Mouse (Mus musculus) embryonic facial prominence, embryonic 11.5 days (tissue): ENCODE measurements around the gene Dus3l. TPM values are rescaled to one million over a fixed set of nuclear protein-coding genes. Genes with fewer than 3 reads are reported as not detected.

Source experiments
- ATAC-seq: fragments of 200-750 bp; cut with Nextera tagmentation; replicated peaks from 2 replicates; pipeline ENCODE4 v1.8.0; 2017; ENCODE audit warnings: low read depth; ENCODE audit not compliant: insufficient number of reproducible peaks, low FRiP score, low TSS enrichment
- DNase-seq: peaks from one replicate; pipeline ENCODE4 v3.0.0-alpha.2; 2015; ENCODE audit warnings: low spot score
- H3K27ac ChIP-seq: fragments of 300-500 bp; sonication (generic); replicated peaks from 2 replicates; pipeline ENCODE4 v1.5.1; 2014; ENCODE audit warnings: mild to moderate bottlenecking, low read depth, low read length, control low read depth
- H3K27me3 ChIP-seq: fragments of 300-500 bp; sonication (generic); 2 replicates; pipeline ENCODE4 v1.6.1; 2014; ENCODE audit warnings: mild to moderate bottlenecking, low read length, moderate library complexity, mixed read lengths; ENCODE audit not compliant: control insufficient read depth, insufficient read depth
- H3K36me3 ChIP-seq: fragments of 300-500 bp; sonication (generic); replicated peaks from 2 replicates; pipeline ENCODE4 v1.6.1; 2014; ENCODE audit warnings: low read depth, mild to moderate bottlenecking, low read length, moderate library complexity, mixed read lengths; ENCODE audit not compliant: control insufficient read depth, insufficient read depth
- H3K4me1 ChIP-seq: fragments of 300-500 bp; sonication (generic); 2 replicates; pipeline ENCODE4 v1.6.1; 2014; ENCODE audit warnings: low read length, mixed read lengths; ENCODE audit not compliant: control insufficient read depth, insufficient read depth
- H3K4me2 ChIP-seq: fragments of 300-500 bp; sonication (generic); 2 replicates; pipeline ENCODE4 v1.6.1; 2014; ENCODE audit warnings: low read depth, mild to moderate bottlenecking, control low read depth, low read length, moderate library complexity
- H3K4me3 ChIP-seq: fragments of 300-500 bp; sonication (generic); 2 replicates; pipeline ENCODE4 v1.5.1; 2014; ENCODE audit warnings: low read depth, low read length, control low read depth
- H3K9ac ChIP-seq: fragments of 300-500 bp; sonication (generic); replicated peaks from 2 replicates; pipeline ENCODE4 v1.6.1; 2014; ENCODE audit warnings: mild to moderate bottlenecking, control low read depth, low read length
- H3K9me3 ChIP-seq: fragments of 300-500 bp; sonication (generic); replicated peaks from 2 replicates; pipeline ENCODE4 v1.6.1; 2016; ENCODE audit warnings: mild to moderate bottlenecking, low read length, inconsistent platforms, mixed read lengths; ENCODE audit not compliant: control insufficient read depth
- WGBS: fragments of 180-500 bp; shearing (Covaris S2); extraction: QIAGEN DNeasy Blood & Tissue Kit; methylation state at CpG from one replicate; pipeline ENCODE4 v1.1.7; 2014; 5-methylcytosine and 5-hydroxymethylcytosine counted together
- polyA plus RNA-seq: library from polyadenylated mRNA; unstranded; fragments of >200 nt; fragmentation: Nextera tagmentation; extraction: Ambion mirVana; gene quantifications from 2 replicates; pipeline ENCODE4 v1.2.1, GENCODE M21; 2014

The Dus3l gene
- polyA plus RNA-seq, 1 experiment from 2014 or later, result 30.1 TPM

DNA sequence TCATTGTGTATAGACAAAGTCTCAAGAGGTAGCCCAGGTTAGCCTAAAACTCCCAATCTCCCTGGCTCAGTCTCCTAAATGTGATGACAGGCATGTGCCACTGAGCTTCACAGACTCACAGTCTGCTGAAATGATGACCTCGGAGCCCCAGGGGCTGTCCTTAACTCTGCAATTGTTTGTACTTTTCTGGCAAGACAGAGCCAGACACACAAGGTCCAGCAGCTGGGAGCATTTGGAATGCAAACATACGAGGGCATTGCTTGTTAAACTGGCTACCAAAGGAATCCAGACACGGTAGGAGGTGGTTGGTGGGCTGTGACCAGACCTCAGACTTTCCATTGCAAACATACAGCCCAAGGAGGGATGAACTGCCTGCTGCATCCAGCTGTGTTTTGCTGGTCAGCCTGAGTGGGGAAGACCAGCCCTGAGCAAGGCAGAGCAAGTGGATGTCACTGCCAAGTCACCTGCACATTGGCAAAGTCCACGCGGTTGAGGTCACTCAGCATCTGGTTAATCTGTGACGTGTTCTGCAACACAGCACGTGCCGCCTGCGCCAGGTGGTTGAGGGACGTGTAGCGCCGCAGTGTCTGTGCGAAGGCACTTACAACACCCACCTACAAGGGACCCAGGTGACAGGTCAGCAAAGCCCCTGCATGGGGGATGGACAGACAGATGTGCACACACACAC, 15.9 kb downstream of the Dus3l start:
- DNase-seq (no peak), ATAC-seq (no peak)
- Histone ChIP-seq H3K36me3 (no peaks in the 10 kb centered on the region), H3K4me1 (no peaks in the 10 kb centered on the region), H3K27me3 (no peaks in the 10 kb centered on the region), H3K9me3 (no peaks in the 10 kb centered on the region), H3K9ac (no peak overlapping the region), H3K27ac (no peak overlapping the region), H3K4me2 (no peak overlapping the region), H3K4me3 (no peak overlapping the region)
- WGBS, result 80% methylated on average over 13 of the region's 13 CpGs

DNA sequence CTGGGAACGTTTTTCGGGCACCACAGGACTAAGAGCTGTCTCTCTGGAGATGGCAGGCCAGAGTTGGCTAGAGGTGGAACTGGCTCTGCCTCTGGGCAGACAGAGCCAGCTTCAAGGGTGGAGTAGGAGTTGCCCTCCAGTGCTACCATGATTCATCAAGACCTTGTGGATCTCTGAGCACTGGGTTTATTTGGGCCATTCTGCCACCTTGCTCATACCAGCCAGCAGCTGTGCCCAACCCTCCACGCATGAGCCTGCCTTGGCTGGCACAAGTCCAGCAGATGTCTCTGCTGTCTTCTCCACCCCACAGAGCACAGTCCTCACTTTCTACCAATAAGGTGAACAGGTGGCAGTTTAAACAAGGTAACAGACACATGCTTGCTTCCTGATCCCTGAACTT, 24.3 kb downstream of the Dus3l start:
- ATAC-seq (no peak), DNase-seq (no peak)
- Histone ChIP-seq H3K9me3 (no peaks in the 10 kb centered on the region), H3K36me3 (no peaks in the 10 kb centered on the region), H3K4me3 (no peak overlapping the region), H3K4me2 (no peak overlapping the region), H3K27ac (no peak overlapping the region), H3K4me1 (no peaks in the 10 kb centered on the region), H3K9ac (no peak overlapping the region), H3K27me3 (no peaks in the 10 kb centered on the region)
- 80% methylated on average over 3 of the region's 3 CpGs for WGBS

DNA sequence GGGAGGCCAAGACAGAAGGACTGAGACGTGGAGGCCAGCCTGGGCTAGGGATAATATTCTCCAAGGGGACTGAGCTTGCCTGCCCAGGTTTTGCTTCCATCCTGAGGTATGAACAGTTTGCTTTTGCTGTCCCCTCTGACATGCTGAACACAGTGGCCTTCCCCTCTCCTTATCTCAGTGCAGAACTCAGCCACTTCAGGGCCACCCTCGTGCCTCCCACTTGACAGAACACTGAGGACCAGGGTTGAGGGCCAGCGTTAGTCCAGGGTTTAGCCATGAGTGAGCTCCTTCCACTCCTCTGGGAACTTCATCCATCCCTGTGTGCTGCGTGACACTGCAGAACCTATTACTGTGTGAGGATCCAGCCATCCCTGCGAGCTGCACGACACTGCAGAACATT, 24.7 kb downstream of the Dus3l start:
- no peak for DNase-seq
- Histone ChIP-seq H3K4me2 (no peak overlapping the region), H3K9me3 (no peaks in the 10 kb centered on the region), H3K4me3 (no peak overlapping the region), H3K36me3 (no peaks in the 10 kb centered on the region), H3K27ac (no peak overlapping the region), H3K9ac (no peak overlapping the region), H3K27me3 (no peaks in the 10 kb centered on the region), H3K4me1 (no peaks in the 10 kb centered on the region)
- no peak for ATAC-seq
- WGBS, result 90% methylated on average over 6 of the region's 6 CpGs

GRCm38 (mm10) chr17:56792588-56792987, 28.0 kb downstream of the Dus3l start:
- H3K27me3 ChIP-seq, result no peaks in the 10 kb centered on the region
- no peaks in the 10 kb centered on the region for H3K4me1 ChIP-seq
- no peak overlapping the region for H3K4me2 ChIP-seq
- no peak overlapping the region for H3K4me3 ChIP-seq
- 77% methylated on average over 3 of the region's 3 CpGs for WGBS
- DNase-seq (no peak), ATAC-seq (no peak)
- H3K27ac ChIP-seq, result no peak overlapping the region
- no peak overlapping the region for H3K9ac ChIP-seq
- no peaks in the 10 kb centered on the region for H3K36me3 ChIP-seq
- H3K9me3 ChIP-seq, result no peaks in the 10 kb centered on the region

DNA sequence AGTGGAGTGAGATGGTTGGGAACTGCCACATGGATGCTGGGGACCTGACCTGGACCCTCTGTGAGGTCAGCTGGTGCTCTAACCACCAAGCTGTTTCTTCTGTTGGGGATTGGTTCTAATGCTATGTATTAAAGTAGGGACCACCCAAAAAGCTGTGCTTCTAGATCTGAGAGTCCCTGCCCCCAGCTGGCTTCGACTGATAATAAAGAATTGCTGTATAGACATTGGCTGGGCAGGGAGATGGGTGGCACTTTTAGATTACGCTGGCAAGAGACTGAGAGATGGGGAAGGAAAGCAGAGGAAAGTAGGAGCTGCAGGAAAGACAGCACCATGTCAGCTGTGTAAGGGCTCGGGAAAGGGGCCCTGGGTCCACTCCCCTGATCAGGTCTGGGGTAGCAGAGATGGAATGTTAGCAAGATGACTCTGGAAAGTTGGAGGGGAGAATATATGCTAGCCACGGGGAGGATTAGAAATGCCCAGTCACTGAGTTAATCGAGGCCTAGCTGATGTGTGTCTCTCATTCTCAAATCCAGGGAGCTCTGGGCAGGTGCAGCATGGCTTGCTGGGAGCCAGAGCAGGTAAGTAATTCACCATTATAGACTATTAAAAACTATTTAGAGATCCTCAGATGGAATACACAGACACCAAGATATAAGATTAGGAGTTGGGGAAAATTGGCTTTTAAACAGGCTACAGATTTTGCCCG, 29.2 kb downstream of the Dus3l start:
- no peaks in the 10 kb centered on the region for H3K4me1 ChIP-seq
- H3K36me3 ChIP-seq, result no peaks in the 10 kb centered on the region
- no peak for DNase-seq
- no peak overlapping the region for H3K4me3 ChIP-seq
- H3K9me3 ChIP-seq, result no peaks in the 10 kb centered on the region
- H3K27me3 ChIP-seq, result no peaks in the 10 kb centered on the region
- H3K27ac ChIP-seq, result no peak overlapping the region
- H3K4me2 ChIP-seq, result no peak overlapping the region
- 63% methylated on average over 6 of the region's 6 CpGs for WGBS
- no peak overlapping the region for H3K9ac ChIP-seq
- ATAC-seq, result no peak

GRCm38 (mm10) chr17:56799276-56799675, 34.7 kb downstream of the Dus3l start:
- ATAC-seq (no peak), DNase-seq (no peak)
- Histone ChIP-seq H3K36me3 (no peaks in the 10 kb centered on the region), H3K9me3 (no peaks in the 10 kb centered on the region), H3K4me2 (no peak overlapping the region), H3K27me3 (no peaks in the 10 kb centered on the region), H3K4me1 (no peaks in the 10 kb centered on the region), H3K9ac (no peak overlapping the region), H3K27ac (no peak overlapping the region), H3K4me3 (no peak overlapping the region)
- WGBS, result 83% methylated on average over 3 of the region's 3 CpGs

DNA sequence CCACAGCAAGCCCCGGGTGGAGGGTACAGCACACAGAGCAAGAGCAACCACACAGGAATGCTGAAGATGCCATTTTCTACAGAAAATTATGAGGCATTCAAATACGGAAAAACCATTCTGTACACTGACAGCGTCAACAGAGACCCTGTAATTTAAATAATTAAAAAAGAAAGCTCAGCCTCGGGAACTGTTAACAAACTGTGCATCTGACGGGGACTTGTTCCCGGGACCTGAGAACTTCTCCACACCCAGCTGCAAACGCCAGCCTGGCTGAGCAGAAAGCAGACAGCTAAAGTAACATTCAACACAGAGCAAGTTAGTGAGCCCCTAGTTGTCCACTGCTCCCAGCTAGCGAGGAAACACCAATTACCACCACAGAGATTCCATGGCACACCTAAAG, 37.5 kb downstream of the Dus3l start:
- ATAC-seq, result no peak
- Histone ChIP-seq H3K27me3 (no peaks in the 10 kb centered on the region), H3K9me3 (no peaks in the 10 kb centered on the region), H3K4me1 (no peaks in the 10 kb centered on the region), H3K9ac (no peak overlapping the region), H3K36me3 (no peaks in the 10 kb centered on the region), H3K4me3 (no peak overlapping the region), H3K27ac (no peak overlapping the region), H3K4me2 (no peak overlapping the region)
- no peak for DNase-seq
- WGBS, result 75% methylated on average over 8 of the region's 8 CpGs

DNA sequence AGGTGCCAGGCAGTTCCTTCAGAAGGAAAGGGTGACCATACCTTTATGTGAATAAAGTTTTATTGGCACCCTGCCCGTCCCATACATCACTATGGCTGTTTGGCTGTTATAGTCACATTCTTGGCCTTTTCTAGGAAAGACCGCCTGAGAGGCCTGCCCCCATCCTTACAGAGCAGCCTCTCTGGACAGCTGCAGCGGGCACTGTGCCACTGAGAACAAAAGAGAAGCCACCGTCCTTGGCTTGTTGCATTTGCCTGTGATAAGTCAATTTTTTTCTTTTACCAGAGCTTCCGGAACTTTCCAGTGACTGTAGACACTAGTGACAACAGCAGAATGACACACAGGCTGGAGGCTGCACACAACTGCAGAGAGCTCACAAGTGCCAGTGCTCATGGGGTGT, 40.4 kb downstream of the Dus3l start:
- no peak overlapping the region for H3K4me3 ChIP-seq
- no peaks in the 10 kb centered on the region for H3K36me3 ChIP-seq
- no peaks in the 10 kb centered on the region for H3K9me3 ChIP-seq
- DNase-seq (no peak), ATAC-seq (no peak)
- no peak overlapping the region for H3K9ac ChIP-seq
- H3K4me2 ChIP-seq, result no peak overlapping the region
- H3K27ac ChIP-seq, result no peak overlapping the region
- WGBS, result 80% methylated on average over 5 of the region's 5 CpGs
- no peaks in the 10 kb centered on the region; the same call in 1 of the 2 replicates for H3K4me1 ChIP-seq
- H3K27me3 ChIP-seq, result no peaks in the 10 kb centered on the region
